Mouse (Mus musculus) embryonic facial prominence, embryonic 15.5 days (tissue): ENCODE data around the gene Bloc1s6. TPM values are rescaled to one million over a fixed set of nuclear protein-coding genes. Genes with fewer than 3 reads are reported as not detected.

Experiments used
- ATAC-seq: fragments of 200-750 bp; cut with Nextera tagmentation; 2 replicates; pipeline ENCODE4 v1.8.0; 2017; ENCODE audit warnings: low read depth, moderate TSS enrichment; ENCODE audit not compliant: insufficient number of reproducible peaks, low FRiP score, low TSS enrichment
- H3K27ac ChIP-seq: fragments of 300-500 bp; sonication (generic); replicated peaks from 2 replicates; pipeline ENCODE4 v1.5.1; 2015; ENCODE audit warnings: mild to moderate bottlenecking, inconsistent platforms
- H3K27me3 ChIP-seq: fragments of 300-500 bp; sonication (generic); 2 replicates; pipeline ENCODE4 v1.6.1; 2015; ENCODE audit warnings: inconsistent platforms
- H3K36me3 ChIP-seq: fragments of 300-500 bp; sonication (generic); 2 replicates; pipeline ENCODE4 v1.6.1; 2015; ENCODE audit warnings: mild to moderate bottlenecking, inconsistent platforms
- H3K4me1 ChIP-seq: fragments of 300-500 bp; sonication (generic); 2 replicates; pipeline ENCODE4 v1.6.1; 2015; ENCODE audit warnings: inconsistent platforms
- H3K4me2 ChIP-seq: fragments of 300-500 bp; sonication (generic); replicated peaks from 2 replicates; pipeline ENCODE4 v1.6.1; 2015; ENCODE audit warnings: mild to moderate bottlenecking, inconsistent platforms
- H3K4me3 ChIP-seq: fragments of 300-500 bp; sonication (generic); replicated peaks from 2 replicates; pipeline ENCODE4 v1.5.1; 2015; ENCODE audit warnings: mild to moderate bottlenecking, inconsistent platforms
- H3K9ac ChIP-seq: fragments of 300-500 bp; sonication (generic); 2 replicates; pipeline ENCODE4 v1.6.1; 2015; ENCODE audit warnings: inconsistent platforms
- H3K9me3 ChIP-seq: fragments of 300-500 bp; sonication (generic); replicated peaks from 2 replicates; pipeline ENCODE4 v1.6.1; 2016; ENCODE audit warnings: inconsistent platforms
- WGBS: fragments of 180-500 bp; shearing (Covaris S2); methylation state at CpG from one replicate; pipeline ENCODE4 v1.1.7; 2015; 5-methylcytosine and 5-hydroxymethylcytosine counted together
- polyA plus RNA-seq: library from polyadenylated mRNA; unstranded; fragments of >200 nt; fragmentation: Nextera tagmentation; extraction: Ambion mirVana; gene quantifications from 2 replicates; pipeline ENCODE4 v1.2.1, GENCODE M21; 2015

Gene Bloc1s6
- polyA plus RNA-seq, 1 experiment from 2014 or later, result 46.5 TPM

GRCm38 (mm10) chr2:122765071-122765793, 26.9 kb downstream of the Bloc1s6 start, which contains the start of gene Sqor:
TSS of gene Sqor (plus strand) at chr2:122765237.
- H3K4me1 ChIP-seq, result peaks cover 9% of the 10 kb centered on the region
- H3K9ac ChIP-seq, result peak within 1 kb of the TSS; percentile 23; the same call in 1 of the 2 replicates
- H3K9me3 ChIP-seq, result no peaks in the 10 kb centered on the region
- peak within 1 kb of the TSS; percentile 86 for H3K4me2 ChIP-seq
- no peaks in the 10 kb centered on the region for H3K36me3 ChIP-seq
- WGBS, result under 1% methylated on average over 42 of the region's 46 CpGs
- H3K4me3 ChIP-seq, result peak within 1 kb of the TSS; percentile 45
- ATAC-seq, result peak; percentile 76
- H3K27me3 ChIP-seq, result peaks cover 29% of the 10 kb centered on the region
- no peak within 1 kb of the TSS for H3K27ac ChIP-seq

- no peak overlapping the region for H3K27ac ChIP-seq
- no peak for ATAC-seq
- peak overlapping the region; percentile 45 for H3K4me3 ChIP-seq
- H3K36me3 ChIP-seq, result no peaks in the 10 kb centered on the region
- 28% methylated on average over 3 of the region's 3 CpGs for WGBS
- H3K4me1 ChIP-seq, result peaks cover 9% of the 10 kb centered on the region
- no peaks in the 10 kb centered on the region for H3K9me3 ChIP-seq
- peak overlapping the region; percentile 86 for H3K4me2 ChIP-seq
- H3K9ac ChIP-seq, result no peak overlapping the region
- peaks cover 29% of the 10 kb centered on the region for H3K27me3 ChIP-seq
Observed at GRCm38 (mm10) chr2:122765794-122766145, 27.5 kb downstream of the Bloc1s6 start.

- WGBS, result 72% methylated on average over 2 of the region's 2 CpGs
- Histone ChIP-seq H3K4me2 (no peak overlapping the region), H3K4me1 (no peaks in the 10 kb centered on the region), H3K9ac (no peak overlapping the region), H3K27me3 (0 out of 2 replicates have a peak, but pooled peaks cover 7% of the 10 kb centered on the region), H3K27ac (no peak overlapping the region), H3K4me3 (no peak overlapping the region), H3K9me3 (no peaks in the 10 kb centered on the region), H3K36me3 (no peaks in the 10 kb centered on the region)
- no peak for ATAC-seq
Observed at GRCm38 (mm10) chr2:122771002-122771401, 32.7 kb downstream of the Bloc1s6 start.

- Histone ChIP-seq H3K36me3 (no peaks in the 10 kb centered on the region), H3K27me3 (no peaks in the 10 kb centered on the region), H3K27ac (no peak overlapping the region), H3K4me3 (no peak overlapping the region), H3K9me3 (no peaks in the 10 kb centered on the region), H3K9ac (no peak overlapping the region), H3K4me1 (no peaks in the 10 kb centered on the region), H3K4me2 (no peak overlapping the region)
- ATAC-seq, result no peak
- 88% methylated on average over 1 of the region's 1 CpGs for WGBS
Observed at GRCm38 (mm10) chr2:122772899-122773298, 34.6 kb downstream of the Bloc1s6 start.

- Histone ChIP-seq H3K9me3 (no peaks in the 10 kb centered on the region), H3K4me1 (no peaks in the 10 kb centered on the region), H3K4me2 (no peak overlapping the region), H3K27ac (no peak overlapping the region), H3K9ac (no peak overlapping the region), H3K36me3 (no peaks in the 10 kb centered on the region), H3K27me3 (no peaks in the 10 kb centered on the region), H3K4me3 (no peak overlapping the region)
- 66% methylated on average over 1 of the region's 1 CpGs for WGBS
- ATAC-seq, result no peak
Observed at GRCm38 (mm10) chr2:122775491-122775890, 37.2 kb downstream of the Bloc1s6 start.

GRCm38 (mm10) chr2:122776823-122777222, 38.5 kb downstream of the Bloc1s6 start:
- H3K4me3 ChIP-seq, result no peak overlapping the region
- no peaks in the 10 kb centered on the region for H3K27me3 ChIP-seq
- WGBS, result 73% methylated on average over 2 of the region's 2 CpGs
- no peak overlapping the region for H3K4me2 ChIP-seq
- H3K9me3 ChIP-seq, result no peaks in the 10 kb centered on the region
- no peak overlapping the region for H3K9ac ChIP-seq
- ATAC-seq, result no peak
- H3K36me3 ChIP-seq, result no peaks in the 10 kb centered on the region
- no peak overlapping the region for H3K27ac ChIP-seq
- no peaks in the 10 kb centered on the region for H3K4me1 ChIP-seq

GRCm38 (mm10) chr2:122779967-122780366, 41.7 kb downstream of the Bloc1s6 start:
- Histone ChIP-seq H3K4me2 (no peak overlapping the region), H3K27me3 (no peaks in the 10 kb centered on the region), H3K27ac (no peak overlapping the region), H3K9ac (no peak overlapping the region), H3K4me3 (no peak overlapping the region), H3K36me3 (no peaks in the 10 kb centered on the region), H3K9me3 (no peaks in the 10 kb centered on the region), H3K4me1 (no peaks in the 10 kb centered on the region)
- ATAC-seq, result no peak
- 74% methylated on average over 5 of the region's 5 CpGs for WGBS

GRCm38 (mm10) chr2:122780447-122780846, 42.1 kb downstream of the Bloc1s6 start:
- 69% methylated on average over 3 of the region's 3 CpGs for WGBS

GRCm38 (mm10) chr2:122781590-122782356, 43.5 kb downstream of the Bloc1s6 start:
- no peaks in the 10 kb centered on the region for H3K4me1 ChIP-seq
- no peak overlapping the region for H3K4me2 ChIP-seq
- H3K9me3 ChIP-seq, result no peaks in the 10 kb centered on the region
- no peaks in the 10 kb centered on the region for H3K27me3 ChIP-seq
- H3K36me3 ChIP-seq, result no peaks in the 10 kb centered on the region
- no peak overlapping the region for H3K9ac ChIP-seq
- no peak for ATAC-seq
- WGBS, result 73% methylated on average over 8 of the region's 8 CpGs
- no peak overlapping the region for H3K27ac ChIP-seq
- H3K4me3 ChIP-seq, result no peak overlapping the region

More at GRCm38 (mm10) chr2:122780447-122780846, 42.1 kb downstream of the Bloc1s6 start:
- no peak overlapping the region for H3K9ac ChIP-seq
- no peaks in the 10 kb centered on the region for H3K36me3 ChIP-seq
- no peak overlapping the region for H3K4me3 ChIP-seq
- H3K9me3 ChIP-seq, result no peaks in the 10 kb centered on the region
- no peaks in the 10 kb centered on the region for H3K4me1 ChIP-seq
- ATAC-seq, result no peak
- no peak overlapping the region for H3K27ac ChIP-seq
- no peaks in the 10 kb centered on the region for H3K27me3 ChIP-seq
- H3K4me2 ChIP-seq, result no peak overlapping the region

GRCm38 (mm10) chr2:122783730-122784129, 45.4 kb downstream of the Bloc1s6 start:
- Histone ChIP-seq H3K36me3 (no peaks in the 10 kb centered on the region), H3K9me3 (no peaks in the 10 kb centered on the region), H3K4me3 (no peak overlapping the region), H3K9ac (no peak overlapping the region), H3K4me1 (no peaks in the 10 kb centered on the region), H3K4me2 (no peak overlapping the region), H3K27me3 (no peaks in the 10 kb centered on the region), H3K27ac (no peak overlapping the region)
- ATAC-seq, result no peak
- WGBS, result 82% methylated on average over 2 of the region's 2 CpGs

- no peak for ATAC-seq
- no peaks in the 10 kb centered on the region for H3K9me3 ChIP-seq
- H3K4me1 ChIP-seq, result no peaks in the 10 kb centered on the region
- H3K27me3 ChIP-seq, result no peaks in the 10 kb centered on the region
- H3K4me2 ChIP-seq, result no peak overlapping the region
- 90% methylated on average over 3 of the region's 3 CpGs for WGBS
- H3K36me3 ChIP-seq, result no peaks in the 10 kb centered on the region
- H3K9ac ChIP-seq, result no peak overlapping the region
- H3K27ac ChIP-seq, result no peak overlapping the region
- no peak overlapping the region for H3K4me3 ChIP-seq
Observed at GRCm38 (mm10) chr2:122784701-122785100, 46.4 kb downstream of the Bloc1s6 start.
